Mouse (Mus musculus): ENCODE measurements around the gene Thop1. TPM values are rescaled to one million over a fixed set of nuclear protein-coding genes. Genes with fewer than 3 reads are reported as not detected.

Thop1 gene
- total and polyA plus RNA-seq, 3 experiments, result 81.1 to 123 (median 94.5) TPM

- in situ Hi-C loops (cut with MboI; ENCODE audit: low pct_ligation_motif_present, low pct_unique_long_range_greater_than_20kb, low sequenced_read_pairs), result no loop called here
- TF ChIP-seq ETS1 (conservative IDR thresholded peaks at IDR 0.05; ENCODE audit: low read depth, low read length) (no peak), E2F4 (IDR thresholded peaks at IDR 0.05; ENCODE audit: insufficient replicate concordance, low read depth, low read length) (no peak), MAZ (IDR thresholded peaks at IDR 0.05; ENCODE audit: low read depth, low read length) (no peak), EP300 (IDR thresholded peaks at IDR 0.05; ENCODE audit: low read length) (no peak), RCOR1 (conservative IDR thresholded peaks at IDR 0.05; ENCODE audit: low read depth, low read length) (no peak), PAX5 (IDR thresholded peaks at IDR 0.05; ENCODE audit: low read length) (no peak)
- H3K27me3 ChIP-seq (replicated peaks), result peaks cover 30% of the 10 kb centered on the region
- H3K9ac ChIP-seq (ENCODE audit: insufficient read depth, low read depth), result no peak overlapping the region
- H3K79me2 ChIP-seq (replicated peaks; ENCODE audit: control insufficient read depth, extremely low read depth, insufficient read depth, poor library complexity, severe bottlenecking), result no peaks in the 10 kb centered on the region
- no peak overlapping the region for H3K27ac ChIP-seq (ENCODE audit: insufficient read depth, low read depth)
- H3K4me2 ChIP-seq (ENCODE audit: insufficient read depth, low read depth, poor library complexity, severe bottlenecking), result no peak overlapping the region
- dilution Hi-C loops (cut with MboI; ENCODE audit: extremely low pct_ligation_motif_present, extremely low pct_unique_long_range_greater_than_20kb, low sequenced_read_pairs), result no loop called here
- H3K4me1 ChIP-seq (ENCODE audit: control insufficient read depth in 1 of 2, insufficient read depth in 2 of 2), result no peaks in the 10 kb centered on the region
- DNase-seq (ENCODE audit: extremely low read depth), result no peak
- H3K9me3 ChIP-seq (replicated peaks; ENCODE audit: low read length), result no peaks in the 10 kb centered on the region
- H3K36me3 ChIP-seq (replicated peaks in 1 of 2; ENCODE audit: control insufficient read depth in 1 of 2, insufficient read depth in 1 of 2, low read length in 1 of 2), result peaks cover 0 to 34% of the 10 kb centered on the region in 2 experiments
- no peak overlapping the region for H3K4me3 ChIP-seq (replicated peaks in 1 of 3; ENCODE audit: low read depth in 2 of 3, low read length in 2 of 3, poor library complexity in 1 of 3)
These were observed 40.8 kb upstream of the Thop1 start for GRCm38 (mm10) chr10:81029031-81029430.

GRCm38 (mm10) chr10:81033586-81033985, 36.2 kb upstream of the Thop1 start:
- Histone ChIP-seq H3K4me2 (ENCODE audit: insufficient read depth, low read depth, poor library complexity, severe bottlenecking) (no peak overlapping the region), H3K27ac (ENCODE audit: insufficient read depth, low read depth) (no peak overlapping the region), H3K4me3 (replicated peaks in 1 of 3; ENCODE audit: low read depth in 2 of 3, low read length in 2 of 3, poor library complexity in 1 of 3) (no peak overlapping the region), H3K36me3 (replicated peaks in 1 of 2; ENCODE audit: control insufficient read depth in 1 of 2, insufficient read depth in 1 of 2, low read length in 1 of 2) (peaks cover 0 to 38% of the 10 kb centered on the region in 2 experiments), H3K4me1 (ENCODE audit: control insufficient read depth in 1 of 2, insufficient read depth in 2 of 2) (peaks cover 0 to 5% of the 10 kb centered on the region in 2 experiments; a peak in 2 of 4 replicates), H3K9me3 (replicated peaks; ENCODE audit: low read length) (no peaks in the 10 kb centered on the region), H3K27me3 (replicated peaks) (no peaks in the 10 kb centered on the region), H3K79me2 (replicated peaks; ENCODE audit: control insufficient read depth, extremely low read depth, insufficient read depth, poor library complexity, severe bottlenecking) (no peaks in the 10 kb centered on the region), H3K9ac (ENCODE audit: insufficient read depth, low read depth) (no peak overlapping the region)
- no peak for DNase-seq (ENCODE audit: extremely low read depth)
- in situ Hi-C loops (cut with MboI; ENCODE audit: low pct_ligation_motif_present, low pct_unique_long_range_greater_than_20kb, low sequenced_read_pairs), result no loop called here
- dilution Hi-C loops (cut with MboI; ENCODE audit: extremely low pct_ligation_motif_present, extremely low pct_unique_long_range_greater_than_20kb, low sequenced_read_pairs), result no loop called here
- TF ChIP-seq POLR2AphosphoS2 (IDR thresholded peaks at IDR 0.05; ENCODE audit: low read depth, low read length), result no peak
- TF ChIP-seq BHLHE40 (IDR thresholded peaks at IDR 0.05; ENCODE audit: low read depth, low read length), result no peak
- TF ChIP-seq IRF4 (IDR thresholded peaks at IDR 0.05; ENCODE audit: low read depth, low read length), result no peak
- no peak for TF ChIP-seq MAFK (IDR thresholded peaks at IDR 0.05; ENCODE audit: insufficient replicate concordance, low read length)
- no peak for TF ChIP-seq SMC3 (IDR thresholded peaks at IDR 0.05; ENCODE audit: low read depth, low read length)
- TF ChIP-seq TCF12 (IDR thresholded peaks at IDR 0.05; ENCODE audit: low read depth, low read length), result no peak
- TF ChIP-seq MAX (IDR thresholded peaks at IDR 0.05; ENCODE audit: low read length), result no peak
- TF ChIP-seq NRF1 (IDR thresholded peaks at IDR 0.05; ENCODE audit: low read depth, low read length), result no peak
- no peak for TF ChIP-seq RAD21 (IDR thresholded peaks at IDR 0.05; ENCODE audit: low read depth, low read length)
- no peak for TF ChIP-seq E2F4 (IDR thresholded peaks at IDR 0.05; ENCODE audit: insufficient replicate concordance, low read depth, low read length)
- TF ChIP-seq MXI1 (IDR thresholded peaks at IDR 0.05; ENCODE audit: low read depth, low read length), result no peak
- TF ChIP-seq ELF1 (IDR thresholded peaks at IDR 0.05; ENCODE audit: low read depth, low read length), result no peak

All from CH12.LX (cell line).